Comparison of ENCODE assay signal across 9 mouse cellular contexts in the genomic region with DNA sequence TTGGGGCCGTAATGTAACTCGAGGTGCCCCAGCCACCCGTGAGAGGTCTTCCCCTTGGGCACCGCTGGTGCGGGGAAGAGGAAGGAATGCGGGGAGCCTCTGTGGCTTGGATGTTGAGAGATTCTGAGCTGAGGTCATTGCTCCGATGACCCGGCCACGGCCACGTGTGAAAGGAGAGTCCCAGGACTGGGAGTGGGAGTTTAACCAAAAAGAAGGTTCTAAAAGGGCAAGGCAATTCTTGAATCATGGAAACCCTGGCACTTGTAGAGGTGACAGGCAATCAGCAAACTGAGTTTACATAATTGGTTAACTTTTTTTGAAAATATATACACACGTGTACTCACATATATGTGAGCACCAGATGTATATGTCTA. TPM values are rescaled to one million over a fixed set of nuclear protein-coding genes. Genes with fewer than 3 reads are reported as not detected.
DNase-seq lines count a peak whose midpoint lies in the region; ATAC-seq and TF ChIP-seq lines count a peak whose summit lies in the region.
"Had no signal": no experiment of that assay in that cellular context is flagged by ENCODE, and none has a peak within 500 bp of the region (broad histone marks: within the 10 kb centered on the region; RNA-seq: fewer than 3 reads in every experiment).

No protein-coding gene starts in this region.

- no peak overlapping the region for H3K27ac ChIP-seq in heart, embryonic 13.5 days (replicated peaks)
- H3K27ac ChIP-seq in cortical plate, adult 2 months (ENCODE audit: insufficient read depth, low read length), result no peak overlapping the region
- H3K27ac ChIP-seq in hindbrain, embryonic 13.5 days, result no peak overlapping the region
- H3K27ac ChIP-seq in midbrain, embryonic 11.5 days (ENCODE audit: low read depth, low read length), result no peak overlapping the region

- peaks cover 71% of the 10 kb centered on the region for H3K27me3 ChIP-seq in heart, embryonic 13.5 days (replicated peaks)
- H3K27me3 ChIP-seq in hindbrain, embryonic 13.5 days, result peaks cover 39% of the 10 kb centered on the region
- peaks cover 11% of the 10 kb centered on the region for H3K27me3 ChIP-seq in midbrain, embryonic 11.5 days (ENCODE audit: control insufficient read depth, insufficient read depth, low read length)

- peaks cover 13% of the 10 kb centered on the region for H3K4me1 ChIP-seq in heart, embryonic 13.5 days
- no peaks in the 10 kb centered on the region; the same call in 1 of the 2 replicates for H3K4me1 ChIP-seq in cortical plate, adult 2 months (ENCODE audit: control insufficient read depth, insufficient read depth, low read length)
- peaks cover 11% of the 10 kb centered on the region; the same call in 1 of the 2 replicates for H3K4me1 ChIP-seq in hindbrain, embryonic 13.5 days (replicated peaks)
- peaks cover 4% of the 10 kb centered on the region for H3K4me1 ChIP-seq in midbrain, embryonic 11.5 days (ENCODE audit: control insufficient read depth, insufficient read depth, low read length)

- peak overlapping the region; percentile 98 for H3K4me2 ChIP-seq in heart, embryonic 13.5 days
- H3K4me2 ChIP-seq in hindbrain, embryonic 13.5 days, result peak overlapping the region; percentile 97
- H3K4me2 ChIP-seq in midbrain, embryonic 11.5 days, result peak overlapping the region; percentile 99

- H3K36me3 ChIP-seq in heart, embryonic 13.5 days, result no peaks in the 10 kb centered on the region
- H3K36me3 ChIP-seq in hindbrain, embryonic 13.5 days, result no peaks in the 10 kb centered on the region
- no peaks in the 10 kb centered on the region for H3K36me3 ChIP-seq in midbrain, embryonic 11.5 days (ENCODE audit: control insufficient read depth, insufficient read depth, low read length)

- ATAC-seq in heart, embryonic 13.5 days (ENCODE audit: extremely low read depth, insufficient number of reproducible peaks, low FRiP score, low TSS enrichment), result no peak
- peak; percentile 18 for ATAC-seq in hindbrain, embryonic 13.5 days (ENCODE audit: low FRiP score)
- no peak; the same call in 1 of the 2 replicates for ATAC-seq in midbrain, embryonic 11.5 days (ENCODE audit: low FRiP score)

- H3K9me3 ChIP-seq in heart, embryonic 13.5 days, result no peaks in the 10 kb centered on the region
- H3K9me3 ChIP-seq in hindbrain, embryonic 13.5 days, result no peaks in the 10 kb centered on the region
- H3K9me3 ChIP-seq in midbrain, embryonic 11.5 days (ENCODE audit: control insufficient read depth, low read length), result no peaks in the 10 kb centered on the region

- peak overlapping the region; percentile 75 for H3K9ac ChIP-seq in heart, embryonic 13.5 days
- H3K9ac ChIP-seq in hindbrain, embryonic 13.5 days, result peak overlapping the region; percentile 79
- peak overlapping the region; percentile 55 for H3K9ac ChIP-seq in midbrain, embryonic 11.5 days (ENCODE audit: low read length)

- WGBS in heart, embryonic 13.5 days, result 6% methylated on average over 11 of the region's 11 CpGs
- 6% methylated on average over 11 of the region's 11 CpGs for WGBS in hindbrain, embryonic 13.5 days
- WGBS in midbrain, embryonic 11.5 days, result 8% methylated on average over 11 of the region's 11 CpGs

- no peak for DNase-seq in heart, postnatal 36 days
- peak; percentile 91 for DNase-seq in midbrain, embryonic 11.5 days (ENCODE audit: low spot score, missing footprints)
- DNase-seq in spleen, postnatal 36 days (ENCODE audit: low spot score in 2 of 2), result no peak
- DNase-seq in right cerebral cortex, postnatal 14 days, result no peak
- no peak for DNase-seq in spleen, postnatal 10 days (ENCODE audit: low spot score in 2 of 2)

- no peak for TF ChIP-seq POLR2A in cortical plate, adult 2 months (IDR thresholded peaks at IDR 0.05; ENCODE audit: extremely low read depth, insufficient read depth, low read length)

- TF ChIP-seq CTCF in cortical plate, adult 2 months (IDR thresholded peaks at IDR 0.05; ENCODE audit: extremely low read depth, insufficient read depth, low read length), result no peak

- peak overlapping the region; percentile 67 for H3K4me3 ChIP-seq in heart, embryonic 13.5 days
- H3K4me3 ChIP-seq in cortical plate, adult 2 months (ENCODE audit: insufficient read depth, low read length), result peak overlapping the region; percentile 55
- H3K4me3 ChIP-seq in hindbrain, embryonic 13.5 days, result peak overlapping the region; percentile 57
- peak overlapping the region; percentile 62 for H3K4me3 ChIP-seq in midbrain, embryonic 11.5 days (ENCODE audit: low read depth, low read length)

- intact Hi-C loops in heart, postnatal 36 days (cut with DNase I), result loop anchor here (2.0 kb wide), 1 partner anchor 27 kb away; no protein-coding TSS in a partner anchor

RNA-seq across cellular contexts. Expression of a gene that starts 0.4 kb away (rescaled TPM):
- polyA plus RNA-seq in heart, embryonic 13.5 days (2015; fragmentation: Nextera tagmentation; extraction: Ambion mirVana), result 0.96 and 1.6 TPM in 2 replicates
- total RNA-seq in heart, postnatal 36 days (2021), result not detected
- polyA plus RNA-seq in cortical plate, adult 2 months (2012; rRNA removed), result 1.8 and 2.8 TPM in 2 replicates
- 2.2 TPM in 2 replicates for polyA plus RNA-seq in hindbrain, embryonic 13.5 days (2015; fragmentation: Nextera tagmentation; extraction: Ambion mirVana)
- 2.3 and 2.6 TPM in 2 replicates for polyA plus RNA-seq in midbrain, embryonic 11.5 days (2014; fragmentation: Nextera tagmentation; extraction: Ambion mirVana)
- total RNA-seq: gastrocnemius, adult 8-10 months had no signal

RNA-seq across cellular contexts. Expression of a gene that starts 56.2 kb away (rescaled TPM):
- 35.2 and 35.8 TPM in 2 replicates for polyA plus RNA-seq in heart, embryonic 13.5 days (2015; fragmentation: Nextera tagmentation; extraction: Ambion mirVana)
- 10 to 100 TPM; 40.3 to 40.9 TPM for total RNA-seq in heart, postnatal 36 days (2021)
- polyA plus RNA-seq in cortical plate, adult 2 months (2012; rRNA removed), result 19.5 and 20.2 TPM in 2 replicates
- 20.0 and 21.7 TPM in 2 replicates for polyA plus RNA-seq in hindbrain, embryonic 13.5 days (2015; fragmentation: Nextera tagmentation; extraction: Ambion mirVana)
- 41.1 and 46.3 TPM in 2 replicates for polyA plus RNA-seq in midbrain, embryonic 11.5 days (2014; fragmentation: Nextera tagmentation; extraction: Ambion mirVana)
